Mouse (Mus musculus): ENCODE results near the gene Glis1.

DNA sequence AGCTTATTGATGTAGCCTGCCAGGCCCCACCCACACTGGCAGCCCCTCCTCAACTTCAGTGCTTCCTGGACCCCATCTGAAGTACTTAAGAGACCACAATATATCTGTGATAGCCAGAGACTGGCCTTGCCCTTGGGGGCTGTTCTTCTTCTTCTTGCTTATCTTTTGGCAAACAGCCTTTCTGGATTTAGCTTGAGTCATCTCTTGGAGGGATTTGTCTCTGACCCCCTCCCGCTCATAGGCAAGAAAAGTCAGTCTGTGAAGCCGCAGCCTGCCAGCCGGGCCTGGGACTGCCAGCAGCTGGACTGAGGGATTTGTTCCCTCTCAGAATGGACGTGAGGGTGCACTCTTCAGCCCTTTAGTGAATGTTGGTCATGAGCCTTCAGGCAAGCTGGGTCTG lies 107.4 kb downstream of the Glis1 start:
- TF ChIP-seq CTCF (IDR thresholded peaks at IDR 0.05; ENCODE audit: low read depth) (no peak), EP300 (optimal IDR thresholded peaks at IDR 0.05) (no peak)
